8 mouse cellular contexts compared by ENCODE assay signal in genomic region chr5:139894025-139894508, GRCm38 (mm10). TPM values are rescaled to one million over a fixed set of nuclear protein-coding genes. Genes with fewer than 3 reads are reported as not detected.
DNase-seq lines count a peak whose midpoint lies in the region; ATAC-seq and TF ChIP-seq lines count a peak whose summit lies in the region.
"Had no signal": no experiment of that assay in that cellular context is flagged by ENCODE, and none has a peak within 500 bp of the region (broad histone marks: within the 10 kb centered on the region; RNA-seq: fewer than 3 reads in every experiment).

No protein-coding gene starts in this region.

- H3K27me3 ChIP-seq in lung, embryonic 14.5 days (ENCODE audit: insufficient read depth, low read length): no peaks in the 10 kb centered on the region
- H3K27me3 ChIP-seq in heart, embryonic 16.5 days (ENCODE audit: control insufficient read depth, insufficient read depth, low read length): peaks cover 5% of the 10 kb centered on the region

- no peak for TF ChIP-seq POLR2A in lung, adult 2 months (IDR thresholded peaks at IDR 0.05; ENCODE audit: borderline replicate concordance, extremely low read depth, low read depth, low read length)

- H3K4me3 ChIP-seq in lung, embryonic 14.5 days (ENCODE audit: low read depth, low read length): no peak overlapping the region
- H3K4me3 ChIP-seq in lung, adult 2 months (replicated peaks; ENCODE audit: extremely low read depth, low read depth, low read length): no peak overlapping the region
- H3K4me3 ChIP-seq in heart, embryonic 16.5 days (ENCODE audit: low read length): no peak overlapping the region

- no peak overlapping the region for H3K9ac ChIP-seq in lung, embryonic 14.5 days
- no peak overlapping the region for H3K9ac ChIP-seq in heart, embryonic 16.5 days (ENCODE audit: low read length)

- no peak overlapping the region; the same call in 1 of the 2 replicates for H3K27ac ChIP-seq in lung, embryonic 14.5 days (ENCODE audit: low read depth)
- H3K27ac ChIP-seq in heart, embryonic 16.5 days (ENCODE audit: low read length): no peak overlapping the region
- H3K27ac ChIP-seq: macrophage had no signal

- no peaks in the 10 kb centered on the region for H3K9me3 ChIP-seq in lung, embryonic 14.5 days (ENCODE audit: low read depth, low read length)
- H3K9me3 ChIP-seq in heart, embryonic 16.5 days (replicated peaks; ENCODE audit: control insufficient read depth, low read length): no peaks in the 10 kb centered on the region

- H3K4me2 ChIP-seq in lung, embryonic 14.5 days: no peak overlapping the region
- H3K4me2 ChIP-seq in heart, embryonic 16.5 days (ENCODE audit: low read depth, low read length): no peak overlapping the region

- DNase-seq in lung, embryonic 14.5 days: peak; percentile 61
- DNase-seq in lung, adult 2 months: no peak
- DNase-seq in kidney, postnatal 10 days: peak; percentile 81
- DNase-seq in skeletal muscle tissue, adult 2 months (ENCODE audit: low read depth, low spot score): peak; percentile 13
- DNase-seq in ovary, postnatal 14 days (ENCODE audit: low spot score): no peak
- DNase-seq in layer of hippocampus, postnatal 25 days (ENCODE audit: extremely low spot score in 1 of 2, low spot score in 1 of 2): no peak

- H3K36me3 ChIP-seq in lung, embryonic 14.5 days (ENCODE audit: insufficient read depth): no peaks in the 10 kb centered on the region
- no peaks in the 10 kb centered on the region for H3K36me3 ChIP-seq in heart, embryonic 16.5 days (ENCODE audit: control insufficient read depth, insufficient read depth)

- H3K4me1 ChIP-seq in lung, embryonic 14.5 days (ENCODE audit: insufficient read depth): peaks cover 7% of the 10 kb centered on the region
- H3K4me1 ChIP-seq in lung, adult 2 months (ENCODE audit: control insufficient read depth, insufficient read depth, low read length): peaks cover under 1% of the 10 kb centered on the region; the same call in 1 of the 2 replicates
- H3K4me1 ChIP-seq in heart, embryonic 16.5 days (ENCODE audit: control insufficient read depth, insufficient read depth, low read length): no peaks in the 10 kb centered on the region

- whole genome bisulfite sequencing in lung, embryonic 14.5 days: 36% methylated on average over 12 of the region's 12 CpGs
- WGBS in lung, adult 2 months: 40% methylated on average over 12 of the region's 12 CpGs
- WGBS in heart, embryonic 16.5 days: 63% methylated on average over 12 of the region's 12 CpGs

- ATAC-seq in lung, embryonic 14.5 days (ENCODE audit: insufficient read depth): peak; percentile 62
- 0 out of 2 replicates have a peak, but pooled peaks have one; percentile 44 for ATAC-seq in heart, embryonic 16.5 days (replicated peaks; ENCODE audit: extremely low read depth, insufficient read depth, low FRiP score)

- TF ChIP-seq CTCF in lung, embryonic 14.5 days (IDR thresholded peaks at IDR 0.05; ENCODE audit: low read depth): no peak
- TF ChIP-seq CTCF in lung, adult 2 months (IDR thresholded peaks at IDR 0.05; ENCODE audit: insufficient read depth, low read length): no peak

RNA-seq across cellular contexts. Expression of gene Elfn1, which starts 13.7 kb away (rescaled TPM):
- 0.12 and 0.46 TPM in 2 replicates for polyA plus RNA-seq in lung, embryonic 14.5 days (2014; fragmentation: Nextera tagmentation; extraction: Ambion mirVana)
- 22.5 and 27.8 TPM in 2 replicates for polyA plus RNA-seq in lung, adult 2 months (2012; rRNA removed)
- 0.19 and 0.68 TPM in 2 replicates for polyA plus RNA-seq in heart, embryonic 16.5 days (2015; fragmentation: Nextera tagmentation; extraction: Ambion mirVana)
- 10 to 100 TPM; 27.4 to 29.4 TPM for total RNA-seq in layer of hippocampus, postnatal 25 days (2021)
- polyA plus RNA-seq: macrophage had no signal

Comparison
In these comparisons a context has a peak if more than half of its experiments do, and no peak if none do; other contexts are left out.
1. DNase-seq: peak in lung, embryonic 14.5 days (single experiment), kidney, postnatal 10 days (single experiment) and skeletal muscle tissue, adult 2 months (single experiment); none in lung, adult 2 months (single experiment), ovary, postnatal 14 days (single experiment) and layer of hippocampus, postnatal 25 days (0 of 2).
2. RNA of gene Elfn1, which starts 13.7 kb away (polyA plus RNA-seq): 22.5 to 27.8 TPM in lung, adult 2 months; 0.19 to 0.68 TPM in heart, embryonic 16.5 days and 0.12 to 0.46 TPM in lung, embryonic 14.5 days; every median in the first group is over 10 times any median in the second.